ENCODE assay signal across 28 mouse cellular contexts in genomic region chr4:107928269-107928668, GRCm38 (mm10). TPM values are rescaled to one million over a fixed set of nuclear protein-coding genes. Genes with fewer than 3 reads are reported as not detected.
A peak's percentile ranks its signal among the peaks of the same experiment; 100 is the strongest.
DNase-seq lines count a peak whose midpoint lies in the region; ATAC-seq and TF ChIP-seq lines count a peak whose summit lies in the region.
"Had no signal": no experiment of that assay in that cellular context is flagged by ENCODE, and none has a peak within 500 bp of the region (broad histone marks: within the 10 kb centered on the region; RNA-seq: fewer than 3 reads in every experiment).

No protein-coding gene starts in this region.

- peak in 1 of 3 experiments; percentile 35 for DNase-seq in liver, embryonic 14.5 days (ENCODE audit: low read depth in 3 of 3, low spot score in 3 of 3)
- DNase-seq in liver, postnatal 0 days, result no peak
- no peak for DNase-seq in heart, adult 11 months
- no peak for DNase-seq in cerebellum, adult 11-12 months
- DNase-seq: adrenal gland, postnatal 10 days; adrenal gland, postnatal 36 days; cerebellum, adult 11 months; cerebellum, adult 8-10 months; cerebellum, postnatal 10 days; cerebellum, postnatal 36 days; embryo, embryonic 11 days; gastrocnemius, postnatal 10 days; gastrocnemius, postnatal 36 days had no signal

- peak overlapping the region; percentile 19; the same call in 1 of the 2 replicates for H3K4me2 ChIP-seq in liver, embryonic 12.5 days
- no peak overlapping the region; the same call in 1 of the 2 replicates for H3K4me2 ChIP-seq in liver, embryonic 14.5 days (ENCODE audit: low read depth)
- H3K4me2 ChIP-seq in liver, postnatal 0 days (ENCODE audit: low read depth, low read length), result no peak overlapping the region
- no peak overlapping the region for H3K4me2 ChIP-seq in forebrain, embryonic 13.5 days
- H3K4me2 ChIP-seq: embryonic facial prominence, embryonic 13.5 days; forebrain, embryonic 12.5 days; heart, embryonic 11.5 days; hindbrain, embryonic 13.5 days had no signal

- peaks cover 29% of the 10 kb centered on the region for H3K4me1 ChIP-seq in liver, embryonic 12.5 days
- H3K4me1 ChIP-seq in liver, embryonic 14.5 days (replicated peaks; ENCODE audit: control insufficient read depth in 2 of 2, insufficient read depth in 2 of 2, low read length in 1 of 2), result peaks cover 12 to 14% of the 10 kb centered on the region in 2 experiments
- peaks cover 4% of the 10 kb centered on the region for H3K4me1 ChIP-seq in liver, postnatal 0 days (ENCODE audit: insufficient read depth)
- H3K4me1 ChIP-seq in forebrain, embryonic 13.5 days, result peaks cover 2% of the 10 kb centered on the region
- H3K4me1 ChIP-seq: embryonic facial prominence, embryonic 10.5 days; embryonic facial prominence, embryonic 13.5 days; forebrain, embryonic 12.5 days had no signal

- H3K4me3 ChIP-seq in liver, embryonic 12.5 days, result no peak overlapping the region
- no peak overlapping the region for H3K4me3 ChIP-seq in liver, embryonic 14.5 days (ENCODE audit: insufficient read depth in 1 of 2, low read depth in 2 of 2, low read length in 2 of 2)
- no peak overlapping the region for H3K4me3 ChIP-seq in liver, postnatal 0 days (ENCODE audit: low read depth, low read length)
- H3K4me3 ChIP-seq in forebrain, embryonic 13.5 days, result no peak overlapping the region
- H3K4me3 ChIP-seq: embryonic facial prominence, embryonic 10.5 days; embryonic facial prominence, embryonic 13.5 days; erythroblast, embryonic 14.5 days; forebrain, embryonic 12.5 days; hindbrain, embryonic 10.5 days; hindbrain, embryonic 13.5 days had no signal

- H3K27me3 ChIP-seq in liver, embryonic 12.5 days (replicated peaks), result no peaks in the 10 kb centered on the region
- no peaks in the 10 kb centered on the region for H3K27me3 ChIP-seq in liver, embryonic 14.5 days (ENCODE audit: control insufficient read depth, insufficient read depth, low read length)
- H3K27me3 ChIP-seq in liver, postnatal 0 days (ENCODE audit: insufficient read depth, low read length), result no peaks in the 10 kb centered on the region
- no peaks in the 10 kb centered on the region for H3K27me3 ChIP-seq in forebrain, embryonic 13.5 days
- H3K27me3 ChIP-seq: embryonic facial prominence, embryonic 13.5 days; forebrain, embryonic 12.5 days had no signal

- ATAC-seq in liver, embryonic 12.5 days, result peak; percentile 61
- peak; percentile 29; the same call in 1 of the 2 replicates for ATAC-seq in liver, embryonic 14.5 days (ENCODE audit: insufficient read depth)
- ATAC-seq in liver, postnatal 0 days, result no peak
- ATAC-seq in forebrain, embryonic 13.5 days, result no peak
- ATAC-seq: activated CD4-positive, CD25-positive, alpha-beta regulatory T cell, adult 4 months; CD4-positive, CD25-positive, alpha-beta regulatory T cell, adult 4 months; forebrain, embryonic 16.5 days; hindbrain, embryonic 16.5 days had no signal

- WGBS in liver, embryonic 12.5 days (ENCODE audit: insufficient replicate concordance), result 31% methylated on average over 2 of the region's 2 CpGs
- 31% methylated on average over 2 of the region's 2 CpGs for WGBS in liver, embryonic 14.5 days (ENCODE audit: insufficient replicate concordance)
- 59% methylated on average over 2 of the region's 2 CpGs for WGBS in liver, postnatal 0 days (ENCODE audit: insufficient replicate concordance)
- WGBS in forebrain, embryonic 13.5 days, result 77% methylated on average over 2 of the region's 2 CpGs

- no peak overlapping the region for H3K9ac ChIP-seq in liver, embryonic 12.5 days
- H3K9ac ChIP-seq in liver, embryonic 14.5 days (replicated peaks), result no peak overlapping the region
- H3K9ac ChIP-seq in liver, postnatal 0 days (replicated peaks), result no peak overlapping the region
- H3K9ac ChIP-seq in forebrain, embryonic 13.5 days, result no peak overlapping the region
- H3K9ac ChIP-seq: embryonic facial prominence, embryonic 13.5 days; forebrain, embryonic 12.5 days; hindbrain, embryonic 13.5 days had no signal

- H3K9me3 ChIP-seq in liver, embryonic 12.5 days (replicated peaks), result no peaks in the 10 kb centered on the region
- no peaks in the 10 kb centered on the region for H3K9me3 ChIP-seq in liver, embryonic 14.5 days (ENCODE audit: control insufficient read depth, low read length)
- no peaks in the 10 kb centered on the region for H3K9me3 ChIP-seq in liver, postnatal 0 days (ENCODE audit: low read length)
- no peaks in the 10 kb centered on the region for H3K9me3 ChIP-seq in forebrain, embryonic 13.5 days (replicated peaks)
- H3K9me3 ChIP-seq: embryonic facial prominence, embryonic 10.5 days; embryonic facial prominence, embryonic 13.5 days; forebrain, embryonic 12.5 days; hindbrain, embryonic 10.5 days; hindbrain, embryonic 13.5 days had no signal

- TF ChIP-seq CTCF in liver, embryonic 14.5 days (IDR thresholded peaks at IDR 0.05; ENCODE audit: low read depth), result no peak
- TF ChIP-seq CTCF in liver, postnatal 0 days (IDR thresholded peaks at IDR 0.05; ENCODE audit: low read depth), result no peak

- no peaks in the 10 kb centered on the region for H3K36me3 ChIP-seq in liver, embryonic 12.5 days
- no peaks in the 10 kb centered on the region for H3K36me3 ChIP-seq in liver, embryonic 14.5 days (replicated peaks; ENCODE audit: control insufficient read depth, insufficient read depth, low read depth)
- H3K36me3 ChIP-seq in liver, postnatal 0 days (replicated peaks; ENCODE audit: insufficient read depth, low read length), result no peaks in the 10 kb centered on the region
- H3K36me3 ChIP-seq in forebrain, embryonic 13.5 days (ENCODE audit: poor library complexity, severe bottlenecking), result no peaks in the 10 kb centered on the region
- H3K36me3 ChIP-seq: embryonic facial prominence, embryonic 10.5 days; embryonic facial prominence, embryonic 13.5 days; forebrain, embryonic 12.5 days; hindbrain, embryonic 10.5 days; hindbrain, embryonic 13.5 days had no signal

- H3K27ac ChIP-seq in liver, embryonic 12.5 days, result no peak overlapping the region
- no peak overlapping the region for H3K27ac ChIP-seq in liver, embryonic 14.5 days
- no peak overlapping the region for H3K27ac ChIP-seq in liver, postnatal 0 days (ENCODE audit: low read depth)
- no peak overlapping the region for H3K27ac ChIP-seq in forebrain, embryonic 13.5 days
- H3K27ac ChIP-seq: embryonic facial prominence, embryonic 10.5 days; embryonic facial prominence, embryonic 13.5 days; forebrain, embryonic 12.5 days; hindbrain, embryonic 10.5 days; hindbrain, embryonic 13.5 days had no signal

- TF ChIP-seq EP300 in liver, embryonic 14.5 days (IDR thresholded peaks at IDR 0.05; ENCODE audit: low read depth), result no peak; the same call in none of the 2 replicates
- peak; percentile 28; the same call in 1 of the 2 replicates for TF ChIP-seq EP300 in liver, postnatal 0 days (IDR thresholded peaks at IDR 0.05; ENCODE audit: low read depth)

RNA-seq across cellular contexts. Expression of gene Cpt2, which starts 4.9 kb away (rescaled TPM):
- polyA plus RNA-seq in liver, embryonic 12.5 days (2016; fragmentation: Nextera tagmentation; extraction: Ambion mirVana), result 40.1 and 42.7 TPM in 2 replicates
- polyA plus RNA-seq in liver, embryonic 14.5 days (2012; rRNA removed), result 21.5 and 25.8 TPM in 2 replicates
- polyA plus RNA-seq in liver, embryonic 14.5 days (2014; fragmentation: Nextera tagmentation; extraction: Ambion mirVana), result 36.5 and 46.6 TPM in 2 replicates
- 99.3 and 100 TPM in 2 replicates for polyA plus RNA-seq in liver, postnatal 0 days (2015; fragmentation: Nextera tagmentation; extraction: Ambion mirVana)
- 19.4 and 19.8 TPM in 2 replicates for polyA plus RNA-seq in forebrain, embryonic 13.5 days (2015; fragmentation: Nextera tagmentation; extraction: Ambion mirVana)

RNA-seq across cellular contexts. Expression of gene 0610037L13Rik, which starts 38.7 kb away (rescaled TPM):
- polyA plus RNA-seq in liver, embryonic 12.5 days (2016; fragmentation: Nextera tagmentation; extraction: Ambion mirVana), result 54.1 and 59.0 TPM in 2 replicates
- 16.1 and 30.5 TPM in 2 replicates for polyA plus RNA-seq in liver, embryonic 14.5 days (2012; rRNA removed)
- polyA plus RNA-seq in liver, embryonic 14.5 days (2014; fragmentation: Nextera tagmentation; extraction: Ambion mirVana), result 39.4 and 40.4 TPM in 2 replicates
- polyA plus RNA-seq in liver, postnatal 0 days (2015; fragmentation: Nextera tagmentation; extraction: Ambion mirVana), result 44.4 and 45.8 TPM in 2 replicates
- polyA plus RNA-seq in forebrain, embryonic 13.5 days (2015; fragmentation: Nextera tagmentation; extraction: Ambion mirVana), result 116 and 118 TPM in 2 replicates

RNA-seq across cellular contexts. Expression of gene Slc1a7, which starts 39.9 kb away (rescaled TPM):
- polyA plus RNA-seq in liver, embryonic 12.5 days (2016; fragmentation: Nextera tagmentation; extraction: Ambion mirVana), result not detected in 2 replicates
- 0.03 TPM in 2 replicates for polyA plus RNA-seq in liver, embryonic 14.5 days (2012; rRNA removed)
- not detected in 2 replicates for polyA plus RNA-seq in liver, embryonic 14.5 days (2014; fragmentation: Nextera tagmentation; extraction: Ambion mirVana)
- 0.04 TPM in 1 of 2 replicates, not detected in the other for polyA plus RNA-seq in liver, postnatal 0 days (2015; fragmentation: Nextera tagmentation; extraction: Ambion mirVana)
- polyA plus RNA-seq in forebrain, embryonic 13.5 days (2015; fragmentation: Nextera tagmentation; extraction: Ambion mirVana), result not detected in 2 replicates
- polyA plus RNA-seq: C2C12; CD4-positive, CD25-positive, alpha-beta regulatory T cell, adult 4 months; embryonic facial prominence, embryonic 10.5 days; embryonic facial prominence, embryonic 13.5 days; erythroblast, embryonic 14.5 days; forebrain, embryonic 12.5 days; forebrain, embryonic 16.5 days; heart, embryonic 11.5 days; heart, embryonic 14.5 days; hindbrain, embryonic 10.5 days; hindbrain, embryonic 13.5 days had no signal

RNA-seq across cellular contexts. Expression of gene Magoh, which starts 48.7 kb away (rescaled TPM):
- polyA plus RNA-seq in liver, embryonic 12.5 days (2016; fragmentation: Nextera tagmentation; extraction: Ambion mirVana), result 140 and 151 TPM in 2 replicates
- polyA plus RNA-seq in liver, embryonic 14.5 days (2012; rRNA removed), result 60.3 and 100 TPM in 2 replicates
- polyA plus RNA-seq in liver, embryonic 14.5 days (2014; fragmentation: Nextera tagmentation; extraction: Ambion mirVana), result 111 and 116 TPM in 2 replicates
- polyA plus RNA-seq in liver, postnatal 0 days (2015; fragmentation: Nextera tagmentation; extraction: Ambion mirVana), result 66.1 and 67.5 TPM in 2 replicates
- polyA plus RNA-seq in forebrain, embryonic 13.5 days (2015; fragmentation: Nextera tagmentation; extraction: Ambion mirVana), result 196 and 224 TPM in 2 replicates

Comparison
In these comparisons a context has a peak if more than half of its experiments do, and no peak if none do; other contexts are left out.
1. ATAC-seq: peak in liver, embryonic 12.5 days (single experiment) and liver, embryonic 14.5 days (single experiment); none in liver, postnatal 0 days (single experiment) and forebrain, embryonic 13.5 days (single experiment).